Mouse (Mus musculus) lung, adult 2 months (tissue): Measurements from ENCODE around the gene Sfmbt1. TPM values are rescaled to one million over a fixed set of nuclear protein-coding genes. Genes with fewer than 3 reads are reported as not detected.
"Not testable (repeated sequence)": the region's sequence is repeated elsewhere in the genome, so short reads cannot be mapped to it uniquely, and the experiment has no call there.

ENCODE experiments used
- DNase-seq: peaks from one replicate; pipeline ENCODE4 v3.0.0; 2022
- H3K4me1 ChIP-seq: fragments of 200-500 bp; 2 replicates; pipeline ENCODE4 v1.6.1; 2011; ENCODE audit warnings: low read length; ENCODE audit not compliant: control insufficient read depth, insufficient read depth
- H3K4me3 ChIP-seq: fragments of 200-500 bp; replicated peaks from 2 replicates; pipeline ENCODE3; 2011; ENCODE audit warnings: low read depth, mild to moderate bottlenecking, control low read depth, low read length; ENCODE audit errors: extremely low read depth
- CTCF ChIP-seq: fragments of 200-500 bp; IDR thresholded peaks from 2 replicates; pipeline ENCODE4 v1.5.1; 2011; ENCODE audit warnings: mild to moderate bottlenecking, low read length, control low read depth; ENCODE audit not compliant: insufficient read depth
- POLR2A ChIP-seq: fragments of 200-500 bp; IDR thresholded peaks from 2 replicates; pipeline ENCODE4 v1.6.1; 2011; ENCODE audit warnings: low read depth, mild to moderate bottlenecking, control low read depth, low read length, borderline replicate concordance; ENCODE audit errors: extremely low read depth
- WGBS: fragments of 180-500 bp; shearing (Covaris S2); methylation state at CpG from one replicate; pipeline ENCODE4 v1.1.7; 2018; 5-methylcytosine and 5-hydroxymethylcytosine counted together
- polyA plus RNA-seq: library from polyadenylated mRNA; depleted of rRNA; stranded (reverse); fragments of >200 nt; gene quantifications from 2 replicates; pipeline ENCODE4 v1.2.3, GENCODE M21; 2012

Sfmbt1 gene
- polyA plus RNA-seq, 1 experiment: 1.8 TPM

DNA sequence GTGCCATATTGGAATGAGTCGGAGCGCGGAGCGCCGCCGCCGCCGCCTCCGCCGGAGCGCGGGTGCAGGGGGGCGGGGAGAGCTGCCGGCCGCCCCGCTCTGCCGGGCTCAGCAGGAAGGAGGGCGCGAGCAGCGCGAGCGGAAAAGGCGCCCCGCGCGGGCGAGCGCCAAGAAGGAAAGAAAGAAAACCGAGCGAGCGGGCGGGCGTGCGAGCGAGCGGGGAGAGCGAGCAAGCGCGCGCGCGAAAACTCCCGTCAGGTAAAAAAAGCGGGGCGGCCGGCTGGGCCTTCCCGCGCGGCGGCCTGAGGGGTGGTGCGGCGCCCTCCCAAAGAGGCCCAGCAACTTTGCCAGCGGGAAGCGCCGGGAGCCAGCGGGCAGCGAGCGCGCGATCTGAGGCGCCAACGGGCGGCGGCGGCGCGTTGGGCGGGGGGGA, 985 bp downstream of the Sfmbt1 start:
- DNase-seq: peak; percentile 69
- peaks cover 7% of the 10 kb centered on the region for H3K4me1 ChIP-seq
- under 1% methylated on average over 67 of the region's 68 CpGs for WGBS
- peak overlapping the region; percentile 69 for H3K4me3 ChIP-seq
- TF ChIP-seq POLR2A: no peak

DNA sequence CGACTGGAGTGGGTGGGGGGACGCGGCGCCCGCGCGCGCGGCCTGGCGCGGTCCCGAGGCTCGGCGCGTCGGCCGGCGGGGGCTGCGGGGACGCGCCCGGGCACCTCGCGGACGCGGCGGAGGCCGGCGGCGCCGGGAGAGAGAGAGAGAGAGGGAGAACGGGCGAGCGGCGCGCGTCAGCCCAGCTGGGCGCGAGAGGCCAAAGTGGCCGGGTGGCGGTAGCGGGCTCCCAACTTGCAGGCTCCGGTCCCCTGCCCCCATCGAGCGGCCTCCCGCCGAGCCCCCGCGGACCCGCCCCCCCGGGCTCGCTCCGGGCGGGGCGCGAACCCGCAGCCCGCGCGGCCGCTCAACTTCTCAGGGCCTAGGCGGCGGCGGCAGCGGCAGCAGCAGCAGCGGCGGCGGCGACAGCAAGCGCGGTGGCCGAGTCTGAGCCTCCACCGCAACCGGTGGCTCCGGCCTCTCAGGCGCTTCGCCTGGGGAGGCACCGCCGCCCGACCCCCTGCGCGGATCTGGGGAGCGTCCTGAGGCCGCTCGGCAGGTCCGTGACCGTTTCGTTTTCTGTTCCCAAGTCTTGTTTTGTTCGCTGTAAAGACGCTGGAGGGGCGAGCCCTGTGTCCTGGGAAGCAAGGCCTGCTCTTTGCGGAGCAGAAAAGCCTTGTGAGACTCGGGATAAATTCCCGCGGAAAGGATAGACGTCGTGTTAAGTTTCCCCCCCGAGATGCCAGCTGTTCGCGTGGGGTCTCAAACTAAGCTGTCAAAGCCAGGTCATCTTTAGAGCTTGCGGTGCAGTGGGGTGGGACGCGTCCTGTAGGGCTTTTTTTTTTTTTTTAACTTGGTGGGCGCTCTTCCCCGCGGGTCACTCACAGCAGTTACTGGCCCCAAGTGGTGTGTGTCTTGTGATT, 1.7 kb downstream of the Sfmbt1 start:
- Histone ChIP-seq H3K4me1 (peaks cover 7% of the 10 kb centered on the region), H3K4me3 (peak overlapping the region; percentile 69)
- TF ChIP-seq POLR2A (no peak), CTCF (no peak)
- 1% methylated on average over 94 of the region's 106 CpGs for WGBS
- DNase-seq: peak; percentile 68

DNA sequence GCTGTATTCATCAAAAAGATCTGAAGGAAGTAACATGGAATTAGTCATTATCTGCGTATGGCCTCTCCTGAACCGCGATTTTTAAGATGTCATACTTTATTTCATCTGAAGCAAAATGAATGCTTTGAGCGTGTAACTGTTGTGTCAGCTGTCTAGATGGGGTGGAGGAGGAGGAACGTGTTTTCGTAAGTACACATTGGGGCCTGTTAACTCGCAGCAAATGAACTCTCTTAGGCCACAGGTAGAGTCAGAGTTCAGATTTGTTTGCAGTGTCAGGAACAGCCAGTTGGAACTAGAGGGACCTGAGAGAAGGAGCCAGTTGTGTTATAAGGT, 2.3 kb downstream of the Sfmbt1 start:
- 14% methylated on average over 7 of the region's 7 CpGs for WGBS
- no peak for DNase-seq
- H3K4me1 ChIP-seq: peaks cover 7% of the 10 kb centered on the region
- H3K4me3 ChIP-seq: peak overlapping the region; percentile 69
- TF ChIP-seq CTCF: no peak
- TF ChIP-seq POLR2A: no peak

DNA sequence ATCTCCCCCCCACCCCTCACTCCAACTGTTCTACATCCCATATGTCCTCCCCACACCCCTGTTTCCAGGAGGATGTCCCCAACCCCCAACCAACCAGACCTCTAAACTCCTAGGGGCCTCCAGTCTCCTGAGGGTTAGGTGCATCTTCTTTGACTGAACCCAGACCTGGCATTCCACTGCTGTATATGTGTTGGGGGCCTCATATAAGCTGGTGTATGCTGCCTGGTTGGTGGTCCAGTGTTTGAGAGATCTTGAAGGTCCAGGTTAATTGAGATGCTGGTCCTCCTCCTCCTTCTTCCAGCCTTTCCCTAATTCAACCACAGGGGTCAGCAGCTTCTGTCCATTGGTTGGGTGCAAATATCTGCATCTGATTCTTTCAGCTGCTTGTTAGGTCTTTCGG, 4.0 kb downstream of the Sfmbt1 start:
- 88% methylated on average over 1 of the region's 1 CpGs for WGBS
- H3K4me3 ChIP-seq, H3K4me1 ChIP-seq, DNase-seq: not testable (repeated sequence)

DNA sequence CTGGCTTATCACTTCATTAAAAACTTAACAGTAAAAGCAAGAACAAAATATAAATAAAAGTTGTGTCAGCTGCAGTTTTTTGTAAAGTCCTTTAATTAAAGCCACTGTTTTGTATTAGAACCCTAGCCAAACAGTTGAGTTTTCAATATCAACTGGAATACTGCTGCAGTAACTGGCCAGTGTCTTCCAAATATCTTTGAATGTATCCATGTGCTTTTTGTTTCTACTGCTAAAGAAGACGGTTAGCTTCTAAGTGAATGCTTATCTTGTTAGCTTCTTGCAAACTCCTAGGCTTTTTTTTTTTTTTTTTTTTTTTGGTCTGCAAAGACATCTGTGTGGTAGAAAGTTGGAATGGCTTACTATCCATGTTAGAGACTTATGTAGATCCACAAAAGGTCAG, 4.9 kb downstream of the Sfmbt1 start:
- no peak for DNase-seq
- whole genome bisulfite sequencing: 63% methylated on average over 1 of the region's 1 CpGs
- H3K4me1 ChIP-seq: peaks cover 7% of the 10 kb centered on the region
- TF ChIP-seq CTCF (no peak), POLR2A (no peak)
- H3K4me3 ChIP-seq: no peak overlapping the region

DNA sequence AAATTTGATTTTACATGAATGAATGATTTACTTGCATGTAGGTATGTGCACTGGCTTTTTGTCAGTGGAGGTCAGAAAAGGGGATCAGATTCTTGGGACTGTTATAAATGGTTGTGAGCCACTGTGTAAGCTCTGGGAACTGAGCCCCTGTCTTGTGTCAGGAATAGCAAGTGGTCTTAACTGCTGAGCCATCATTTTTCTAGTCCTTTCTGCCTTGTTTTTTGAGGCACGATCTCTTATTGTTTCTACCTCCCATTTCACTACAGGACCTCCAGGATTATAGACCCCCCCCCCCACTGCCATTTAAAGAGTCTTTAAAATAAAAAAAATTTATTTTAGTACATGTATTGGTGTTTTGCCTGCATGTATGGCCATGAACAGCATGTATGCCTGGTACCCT, 7.2 kb downstream of the Sfmbt1 start:
- Histone ChIP-seq H3K4me1 (peaks cover 5% of the 10 kb centered on the region; the same call in 1 of the 2 replicates), H3K4me3 (no peak overlapping the region)
- WGBS: 92% methylated on average over 1 of the region's 1 CpGs
- TF ChIP-seq CTCF: no peak
- no peak for TF ChIP-seq POLR2A
- no peak for DNase-seq

DNA sequence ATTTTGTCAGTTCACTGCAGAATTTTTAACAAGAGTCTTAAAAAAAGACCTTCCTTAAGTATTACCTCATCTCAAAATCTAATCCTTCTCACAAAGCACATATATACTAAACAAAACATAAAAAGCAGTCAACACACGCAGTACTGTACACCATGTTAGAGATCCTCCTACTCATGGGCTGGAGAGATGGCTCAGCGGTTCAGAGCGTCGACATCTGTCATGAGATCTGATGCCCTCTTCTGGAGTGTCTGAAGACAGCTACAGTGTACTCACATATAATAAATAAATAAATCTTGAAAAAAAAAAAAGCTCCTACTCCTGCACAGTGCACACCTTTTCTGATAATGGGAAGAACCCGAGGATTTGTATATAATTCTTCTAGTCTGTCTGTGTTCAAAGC, 7.8 kb downstream of the Sfmbt1 start:
- 63% methylated on average over 5 of the region's 5 CpGs for WGBS
- H3K4me3 ChIP-seq: no peak overlapping the region
- no peak for TF ChIP-seq POLR2A
- no peak for TF ChIP-seq CTCF
- H3K4me1 ChIP-seq: peaks cover 3% of the 10 kb centered on the region; the same call in 1 of the 2 replicates
- no peak for DNase-seq

DNA sequence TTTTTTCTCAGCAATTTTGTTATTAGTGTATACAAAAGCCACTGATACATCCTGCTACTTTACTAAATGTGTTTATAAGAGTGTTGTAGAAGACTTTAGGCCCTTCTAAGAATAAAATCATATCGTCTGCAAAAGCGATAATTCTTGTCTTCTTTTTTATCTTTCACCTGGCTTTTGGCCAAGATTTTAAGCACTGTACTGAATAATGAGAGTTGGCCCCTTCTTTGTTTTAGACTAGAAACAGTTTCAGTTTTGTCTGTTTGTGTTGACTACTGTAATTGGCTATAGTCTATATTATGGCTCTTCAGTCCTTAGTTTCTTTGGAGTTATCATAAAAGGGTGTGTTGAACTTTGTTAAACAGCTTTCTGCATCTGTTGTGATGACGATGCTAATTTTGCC, 17.2 kb downstream of the Sfmbt1 start:
- no peak for DNase-seq
- Histone ChIP-seq H3K4me1 (peaks cover 2% of the 10 kb centered on the region; the same call in 1 of the 2 replicates), H3K4me3 (no peak overlapping the region)
- no peak for TF ChIP-seq POLR2A
- TF ChIP-seq CTCF: no peak
- WGBS: 46% methylated on average over 3 of the region's 3 CpGs

DNA sequence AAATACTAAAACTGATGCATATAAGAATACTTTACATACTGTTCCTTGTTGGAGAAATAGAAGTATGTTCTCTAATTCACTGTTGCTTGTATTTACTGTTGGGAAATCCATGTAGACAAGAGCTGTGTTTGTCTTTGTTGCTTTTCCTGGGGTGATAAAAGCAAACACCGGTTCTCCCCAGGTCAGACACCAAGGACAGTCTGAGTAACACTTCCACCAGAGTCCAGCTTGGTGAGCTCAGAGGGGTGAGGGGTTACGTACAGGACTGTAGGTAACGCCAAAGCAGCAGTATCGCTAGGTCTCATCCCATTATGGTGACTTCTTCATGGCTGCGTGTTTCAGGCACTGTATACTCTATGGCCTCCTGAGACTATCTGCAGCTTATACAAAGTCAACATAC, 20.0 kb downstream of the Sfmbt1 start:
- no peak for TF ChIP-seq CTCF
- TF ChIP-seq POLR2A: no peak
- Histone ChIP-seq H3K4me1 (peaks cover 2% of the 10 kb centered on the region; the same call in 1 of the 2 replicates), H3K4me3 (no peak overlapping the region)
- 95% methylated on average over 5 of the region's 5 CpGs for WGBS
- DNase-seq: no peak

DNA sequence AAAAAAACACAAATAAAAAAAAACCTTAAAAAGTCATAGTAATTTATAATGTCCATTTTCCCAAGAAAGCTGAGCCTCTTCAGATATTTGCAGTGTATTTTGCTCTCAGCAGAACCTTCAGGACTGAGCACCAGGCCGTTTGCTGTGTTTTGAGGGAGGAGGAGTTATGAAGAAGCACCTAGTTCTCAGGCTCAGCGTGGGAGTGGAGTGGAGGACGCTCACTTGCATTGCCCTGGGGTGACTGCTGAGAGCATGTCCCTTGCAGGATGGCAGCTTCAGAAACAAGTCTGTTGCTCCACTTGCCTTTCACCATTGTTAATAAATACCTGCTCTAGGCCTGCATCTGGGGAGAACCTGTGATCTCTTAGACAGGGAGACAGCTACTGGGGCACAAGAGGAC, 21.2 kb downstream of the Sfmbt1 start:
- Histone ChIP-seq H3K4me3 (no peak overlapping the region), H3K4me1 (peaks cover 2% of the 10 kb centered on the region; the same call in 1 of the 2 replicates)
- WGBS: 64% methylated on average over 3 of the region's 3 CpGs
- no peak for DNase-seq
- no peak for TF ChIP-seq CTCF
- TF ChIP-seq POLR2A: no peak
